28 mouse cellular contexts compared by ENCODE assay signal in genomic region chrX:11707330-11707729, GRCm38 (mm10).
DNase-seq lines count a peak whose midpoint lies in the region; ATAC-seq lines count a peak whose summit lies in the region.
"Had no signal": no experiment of that assay in that cellular context is flagged by ENCODE, and none has a peak within 500 bp of the region (broad histone marks: within the 10 kb centered on the region; RNA-seq: fewer than 3 reads in every experiment).

No protein-coding gene starts in this region.

- H3K27me3 ChIP-seq in midbrain, embryonic 13.5 days = peaks cover 4% of the 10 kb centered on the region; the same call in 1 of the 2 replicates
- H3K27me3 ChIP-seq in midbrain, embryonic 14.5 days (ENCODE audit: control insufficient read depth, insufficient read depth, low read length) = no peaks in the 10 kb centered on the region
- H3K27me3 ChIP-seq: CH12.LX had no signal

- H3K27ac ChIP-seq in midbrain, embryonic 13.5 days = no peak overlapping the region
- no peak overlapping the region for H3K27ac ChIP-seq in midbrain, embryonic 14.5 days (replicated peaks; ENCODE audit: low read depth, low read length)
- H3K27ac ChIP-seq: embryonic facial prominence, embryonic 12.5 days; forebrain, embryonic 12.5 days; hindbrain, embryonic 14.5 days; liver, embryonic 12.5 days; macrophage; midbrain, embryonic 10.5 days; stomach, postnatal 0 days had no signal

- H3K4me1 ChIP-seq in midbrain, embryonic 13.5 days (replicated peaks) = peaks cover 13% of the 10 kb centered on the region
- peaks cover 6% of the 10 kb centered on the region; the same call in 1 of the 2 replicates for H3K4me1 ChIP-seq in midbrain, embryonic 14.5 days (ENCODE audit: control insufficient read depth, insufficient read depth, low read length)
- H3K4me1 ChIP-seq: embryonic facial prominence, embryonic 12.5 days; liver, embryonic 12.5 days had no signal

- H3K4me3 ChIP-seq in midbrain, embryonic 13.5 days (replicated peaks) = no peak overlapping the region
- H3K4me3 ChIP-seq in midbrain, embryonic 14.5 days (replicated peaks; ENCODE audit: low read depth, low read length) = no peak overlapping the region
- H3K4me3 ChIP-seq: embryonic facial prominence, embryonic 12.5 days; erythroblast, embryonic 14.5 days; forebrain, embryonic 12.5 days; liver, embryonic 12.5 days; midbrain, embryonic 10.5 days; myocyte had no signal

- no peaks in the 10 kb centered on the region for H3K36me3 ChIP-seq in midbrain, embryonic 13.5 days
- no peaks in the 10 kb centered on the region for H3K36me3 ChIP-seq in midbrain, embryonic 14.5 days (ENCODE audit: control insufficient read depth, insufficient read depth, low read length)
- H3K36me3 ChIP-seq: embryonic facial prominence, embryonic 12.5 days; forebrain, embryonic 12.5 days; liver, embryonic 12.5 days; midbrain, embryonic 10.5 days had no signal

- H3K9ac ChIP-seq in midbrain, embryonic 13.5 days (replicated peaks) = no peak overlapping the region
- H3K9ac ChIP-seq in midbrain, embryonic 14.5 days (replicated peaks; ENCODE audit: low read length) = no peak overlapping the region
- H3K9ac ChIP-seq: embryonic facial prominence, embryonic 12.5 days; forebrain, embryonic 12.5 days; forebrain, postnatal 0 days; hindbrain, embryonic 14.5 days; liver, embryonic 12.5 days; liver, postnatal 0 days had no signal

- 0 out of 2 replicates have a peak, but pooled peaks have one; percentile 34 for ATAC-seq in midbrain, embryonic 13.5 days
- ATAC-seq in midbrain, embryonic 14.5 days (ENCODE audit: low FRiP score, low TSS enrichment) = no peak
- ATAC-seq: forebrain, postnatal 0 days; intestine, postnatal 0 days; liver, embryonic 12.5 days; liver, postnatal 0 days had no signal

- H3K9me3 ChIP-seq in midbrain, embryonic 13.5 days = no peaks in the 10 kb centered on the region
- H3K9me3 ChIP-seq in midbrain, embryonic 14.5 days (ENCODE audit: control insufficient read depth, low read length) = no peaks in the 10 kb centered on the region
- H3K9me3 ChIP-seq: embryonic facial prominence, embryonic 12.5 days; forebrain, embryonic 12.5 days; liver, embryonic 12.5 days; midbrain, embryonic 10.5 days had no signal

- no peak overlapping the region for H3K4me2 ChIP-seq in midbrain, embryonic 13.5 days (replicated peaks)
- H3K4me2 ChIP-seq in midbrain, embryonic 14.5 days (ENCODE audit: low read length) = no peak overlapping the region
- H3K4me2 ChIP-seq: embryonic facial prominence, embryonic 12.5 days; forebrain, embryonic 12.5 days; hindbrain, embryonic 14.5 days; liver, embryonic 12.5 days had no signal

- 60% methylated on average over 6 of the region's 6 CpGs for WGBS in midbrain, embryonic 13.5 days
- 55% methylated on average over 6 of the region's 6 CpGs for WGBS in midbrain, embryonic 14.5 days

- intact Hi-C loops in heart, postnatal 14 days (cut with DNase I) = no loop called here

- peak; percentile 8 for DNase-seq in heart, postnatal 4 days
- DNase-seq in heart, postnatal 14 days = no peak
- DNase-seq in midbrain, embryonic 14.5 days = no peak
- peak; percentile 31 for DNase-seq in 3T3-L1 (ENCODE audit: low read depth, low spot score)
- DNase-seq in forelimb bud, embryonic 11.5 days (ENCODE audit: low read depth, low spot score) = peak; percentile 13
- no peak for DNase-seq in cerebellum, postnatal 25 days
- DNase-seq: adrenal gland, postnatal 25 days; cerebellum, adult 11-12 months; forebrain, postnatal 0 days; gastrocnemius, postnatal 14 days; kidney, postnatal 36 days; liver, postnatal 0 days; lung, postnatal 10 days; right cerebral cortex, postnatal 4 days; thymus, adult 18-20 months; thymus, postnatal 25 days had no signal

Comparison
In these comparisons a context has a peak if more than half of its experiments do, and no peak if none do; other contexts are left out.
1. DNase-seq: peak in heart, postnatal 4 days (single experiment), 3T3-L1 (single experiment) and forelimb bud, embryonic 11.5 days (single experiment); none in heart, postnatal 14 days (0 of 2), midbrain, embryonic 14.5 days (single experiment) and cerebellum, postnatal 25 days (0 of 2).